7 mouse cellular contexts compared by ENCODE assay signal in the genomic region with DNA sequence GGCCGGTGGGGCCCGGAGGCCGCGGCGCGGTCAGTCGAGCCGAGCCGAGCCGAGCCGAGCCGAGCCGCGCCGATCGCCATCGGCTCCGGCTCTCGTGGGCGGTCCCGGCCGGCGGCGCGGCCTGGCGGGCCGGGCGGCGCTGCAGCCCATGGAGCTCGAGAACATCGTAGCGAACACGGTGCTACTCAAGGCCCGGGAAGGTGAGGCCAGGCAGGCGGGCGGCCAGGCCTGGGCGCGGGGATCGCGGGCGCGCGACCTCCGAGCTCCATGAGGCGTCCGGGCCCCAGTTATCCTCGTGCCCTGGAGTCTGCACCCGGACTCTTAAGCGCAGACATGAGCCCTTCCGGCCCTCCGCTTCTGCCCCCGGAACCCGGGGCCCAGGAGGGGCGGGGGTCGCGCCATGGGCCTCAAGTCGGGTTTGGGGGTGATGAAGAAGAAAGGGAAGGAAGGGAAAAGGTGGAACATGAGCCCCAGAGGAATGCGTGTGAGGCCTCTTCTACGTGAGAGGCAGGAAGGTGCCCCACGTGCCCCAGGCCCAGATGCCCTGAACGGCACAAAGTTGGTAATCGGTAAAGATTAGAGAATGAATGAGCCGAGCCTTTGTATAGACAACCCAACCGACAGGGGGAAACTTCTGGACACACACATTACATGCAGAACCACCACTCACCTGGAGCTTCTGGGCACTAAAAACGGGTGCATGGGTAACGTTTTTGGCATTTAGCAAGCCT. TPM values are rescaled to one million over a fixed set of nuclear protein-coding genes. Genes with fewer than 3 reads are reported as not detected.
DNase-seq lines count a peak whose midpoint lies in the region; ATAC-seq lines count a peak whose summit lies in the region.

No protein-coding gene starts in this region.

- H3K36me3 ChIP-seq in embryonic facial prominence, embryonic 10.5 days (replicated peaks): peaks cover 27% of the 10 kb centered on the region
- peaks cover 2% of the 10 kb centered on the region for H3K36me3 ChIP-seq in intestine, embryonic 16.5 days (ENCODE audit: control insufficient read depth, insufficient read depth, low read length)
- H3K36me3 ChIP-seq in neural tube, embryonic 14.5 days (ENCODE audit: control insufficient read depth, insufficient read depth, low read length): peaks cover 6% of the 10 kb centered on the region

- H3K4me3 ChIP-seq in embryonic facial prominence, embryonic 10.5 days: peak overlapping the region; percentile 87
- H3K4me3 ChIP-seq in intestine, embryonic 16.5 days (ENCODE audit: low read length): peak overlapping the region; percentile 79
- H3K4me3 ChIP-seq in neural tube, embryonic 14.5 days (ENCODE audit: low read depth, low read length): peak overlapping the region; percentile 79

- H3K27ac ChIP-seq in embryonic facial prominence, embryonic 10.5 days (replicated peaks): peak overlapping the region; percentile 97
- H3K27ac ChIP-seq in intestine, embryonic 16.5 days (ENCODE audit: low read length): peak overlapping the region; percentile 96
- H3K27ac ChIP-seq in neural tube, embryonic 14.5 days (ENCODE audit: low read depth, low read length): peak overlapping the region; percentile 91

- no peak for ATAC-seq in intestine, embryonic 16.5 days
- no peak; the same call in 1 of the 2 replicates for ATAC-seq in neural tube, embryonic 14.5 days (ENCODE audit: low read depth)

- H3K4me2 ChIP-seq in intestine, embryonic 16.5 days (ENCODE audit: low read depth, low read length): peak overlapping the region; percentile 74
- H3K4me2 ChIP-seq in neural tube, embryonic 14.5 days (ENCODE audit: low read depth, low read length): peak overlapping the region; percentile 84

- H3K9me3 ChIP-seq in embryonic facial prominence, embryonic 10.5 days: no peaks in the 10 kb centered on the region
- H3K9me3 ChIP-seq in intestine, embryonic 16.5 days (ENCODE audit: control insufficient read depth, low read length): no peaks in the 10 kb centered on the region
- H3K9me3 ChIP-seq in neural tube, embryonic 14.5 days (ENCODE audit: control insufficient read depth, low read length): no peaks in the 10 kb centered on the region

- H3K4me1 ChIP-seq in embryonic facial prominence, embryonic 10.5 days: peaks cover 40% of the 10 kb centered on the region
- H3K4me1 ChIP-seq in intestine, embryonic 16.5 days (ENCODE audit: control insufficient read depth, insufficient read depth, low read length): peaks cover 19% of the 10 kb centered on the region
- peaks cover 26% of the 10 kb centered on the region for H3K4me1 ChIP-seq in neural tube, embryonic 14.5 days (ENCODE audit: control insufficient read depth, insufficient read depth, low read length)

- DNase-seq in 3134 (ENCODE audit: extremely low read depth, insufficient read length, low spot score) (peak; percentile 74), 3T3-L1 (ENCODE audit: low read depth, low spot score) (peak; percentile 43)
- DNase-seq in embryonic facial prominence, embryonic 10.5 days (ENCODE audit: low spot score): peak; percentile 72
- DNase-seq in right cerebral cortex, postnatal 14 days: no peak
- DNase-seq in cerebellum, postnatal 4 days (ENCODE audit: low spot score in 2 of 2): no peak

- no peaks in the 10 kb centered on the region for H3K27me3 ChIP-seq in embryonic facial prominence, embryonic 10.5 days (replicated peaks; ENCODE audit: low read depth, poor library complexity, severe bottlenecking)
- H3K27me3 ChIP-seq in intestine, embryonic 16.5 days (replicated peaks; ENCODE audit: control insufficient read depth, insufficient read depth, low read length): no peaks in the 10 kb centered on the region
- no peaks in the 10 kb centered on the region for H3K27me3 ChIP-seq in neural tube, embryonic 14.5 days (ENCODE audit: control insufficient read depth, insufficient read depth, low read length)

- under 1% methylated on average over 66 of the region's 66 CpGs for WGBS in embryonic facial prominence, embryonic 10.5 days
- WGBS in intestine, embryonic 16.5 days: under 1% methylated on average over 66 of the region's 66 CpGs
- 0% methylated on average over 62 of the region's 66 CpGs for WGBS in neural tube, embryonic 14.5 days

- peak overlapping the region; percentile 94 for H3K9ac ChIP-seq in intestine, embryonic 16.5 days (ENCODE audit: low read depth, low read length)
- peak overlapping the region; percentile 83 for H3K9ac ChIP-seq in neural tube, embryonic 14.5 days (replicated peaks; ENCODE audit: low read depth, low read length)

RNA-seq across cellular contexts. Expression of a gene that starts 0.7 kb away (rescaled TPM):
- 65.2 and 65.6 TPM in 2 replicates for polyA plus RNA-seq in embryonic facial prominence, embryonic 10.5 days (2016; fragmentation: Nextera tagmentation; extraction: Ambion mirVana)
- 13.6 and 16.2 TPM in 2 replicates for polyA plus RNA-seq in intestine, embryonic 16.5 days (2015; fragmentation: Nextera tagmentation; extraction: Ambion mirVana)
- polyA plus RNA-seq in neural tube, embryonic 14.5 days (2014; fragmentation: Nextera tagmentation; extraction: Ambion mirVana): 39.0 and 42.1 TPM in 2 replicates

RNA-seq across cellular contexts. Expression of a gene that starts 18.5 kb away (rescaled TPM):
- 0.54 TPM in 2 replicates for polyA plus RNA-seq in embryonic facial prominence, embryonic 10.5 days (2016; fragmentation: Nextera tagmentation; extraction: Ambion mirVana)
- polyA plus RNA-seq in intestine, embryonic 16.5 days (2015; fragmentation: Nextera tagmentation; extraction: Ambion mirVana): 0.10 and 0.18 TPM in 2 replicates
- polyA plus RNA-seq in neural tube, embryonic 14.5 days (2014; fragmentation: Nextera tagmentation; extraction: Ambion mirVana): 5.8 and 6.7 TPM in 2 replicates

RNA-seq across cellular contexts. Expression of a gene that starts 18.9 kb away (rescaled TPM):
- 0.13 TPM in 1 of 2 replicates, not detected in the other for polyA plus RNA-seq in embryonic facial prominence, embryonic 10.5 days (2016; fragmentation: Nextera tagmentation; extraction: Ambion mirVana)
- 1.1 and 4.0 TPM in 2 replicates for polyA plus RNA-seq in intestine, embryonic 16.5 days (2015; fragmentation: Nextera tagmentation; extraction: Ambion mirVana)
- polyA plus RNA-seq in neural tube, embryonic 14.5 days (2014; fragmentation: Nextera tagmentation; extraction: Ambion mirVana): 0.18 TPM in 1 of 2 replicates, not detected in the other

RNA-seq across cellular contexts. Expression of a gene that starts 30.5 kb away (rescaled TPM):
- polyA plus RNA-seq in embryonic facial prominence, embryonic 10.5 days (2016; fragmentation: Nextera tagmentation; extraction: Ambion mirVana): not detected in 2 replicates
- not detected in 2 replicates for polyA plus RNA-seq in intestine, embryonic 16.5 days (2015; fragmentation: Nextera tagmentation; extraction: Ambion mirVana)
- 0.55 and 1.2 TPM in 2 replicates for polyA plus RNA-seq in neural tube, embryonic 14.5 days (2014; fragmentation: Nextera tagmentation; extraction: Ambion mirVana)

RNA-seq across cellular contexts. Expression of a gene that starts 42.4 kb away (rescaled TPM):
- 412 and 419 TPM in 2 replicates for polyA plus RNA-seq in embryonic facial prominence, embryonic 10.5 days (2016; fragmentation: Nextera tagmentation; extraction: Ambion mirVana)
- polyA plus RNA-seq in intestine, embryonic 16.5 days (2015; fragmentation: Nextera tagmentation; extraction: Ambion mirVana): 88.4 and 91.2 TPM in 2 replicates
- 376 and 450 TPM in 2 replicates for polyA plus RNA-seq in neural tube, embryonic 14.5 days (2014; fragmentation: Nextera tagmentation; extraction: Ambion mirVana)

Comparison
In these comparisons a context has a peak if more than half of its experiments do, and no peak if none do; other contexts are left out.
1. DNase-seq: peak in 3134 (single experiment), 3T3-L1 (single experiment) and embryonic facial prominence, embryonic 10.5 days (single experiment); none in right cerebral cortex, postnatal 14 days (single experiment) and cerebellum, postnatal 4 days (0 of 2).
2. Peak in every context shown above with its lines, with median percentiles within 50 percentile points of each other: H3K27ac ChIP-seq and H3K4me3 ChIP-seq.